Mouse (Mus musculus) mouse embryonic stem cell (cell line): Measurements from ENCODE around the gene Ephb3.

ENCODE experiments used
- in situ Hi-C, 2 experiments: fragments of 300-500 bp; cut with MboI; formaldehyde crosslinking; loops; 1 replicate in 1 of 2; 3 replicates in 1 of 2; pipeline ENCODE4 v1.14.3; 2019 to 2020; ENCODE audit warnings: low sequenced_read_pairs in 2 of 2, low pct_unique_long_range_greater_than_20kb in 1 of 2, mixed read lengths in 1 of 2; ENCODE audit not compliant: unreplicated experiment in 1 of 2

Gene Ephb3

DNA sequence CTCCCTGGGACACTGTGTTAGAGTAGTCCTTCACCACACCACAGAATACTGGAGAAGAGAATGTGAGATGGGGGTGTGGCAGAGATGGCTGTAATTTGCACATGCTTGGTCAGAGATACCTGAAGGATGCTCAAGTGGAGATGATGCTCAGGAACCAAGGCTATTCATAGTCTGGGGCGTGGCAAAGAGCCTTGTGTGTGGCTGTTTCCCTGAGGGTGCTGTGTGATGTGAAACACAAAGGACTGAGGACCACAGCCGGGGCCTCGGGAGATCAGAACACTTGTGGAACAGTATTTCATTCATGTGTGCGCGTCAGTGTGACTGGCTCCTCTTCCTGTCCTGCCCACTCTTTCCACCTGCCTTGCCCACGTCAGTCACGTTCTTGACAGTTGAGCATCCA, 6.5 kb upstream of the Ephb3 start:
- in situ Hi-C loops, result loop anchor here (10.0 to 25.0 kb wide), 2 partner anchors 433 to 436 kb away; no protein-coding TSS in a partner anchor

GRCm38 (mm10) chr16:21198529-21198928, 6.0 kb upstream of the Ephb3 start:
- in situ Hi-C loops, result loop anchor here (10.0 to 25.0 kb wide), 2 partner anchors 434 to 436 kb away; no protein-coding TSS in a partner anchor

- in situ Hi-C loops, result loop anchor here (10.0 to 25.0 kb wide), 2 partner anchors 435 to 437 kb away; no protein-coding TSS in a partner anchor
These were observed 5.1 kb upstream of the Ephb3 start for GRCm38 (mm10) chr16:21199426-21199825.

DNA sequence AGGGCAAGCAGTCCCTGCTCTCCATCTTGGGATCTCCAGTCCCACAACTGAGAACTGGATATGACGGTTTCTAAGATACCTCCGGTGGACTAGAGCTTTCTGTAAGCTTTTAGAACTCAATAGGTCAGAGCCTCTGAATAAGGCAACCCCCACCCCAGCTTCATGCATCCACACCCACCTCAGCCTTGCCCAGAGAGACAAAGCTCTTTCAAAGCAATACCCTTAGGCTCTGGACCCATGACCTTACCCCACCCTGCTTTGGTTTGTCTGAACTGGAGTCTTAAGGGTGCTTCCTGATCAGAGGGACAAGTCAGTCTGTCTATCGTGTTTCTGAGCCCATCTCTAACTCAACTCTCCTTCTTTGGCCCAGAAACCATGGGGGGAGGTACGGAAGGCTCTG, 1.8 kb upstream of the Ephb3 start:
- in situ Hi-C loops, result loop anchor here (5.0 kb wide), 1 partner anchor 190 kb away; no protein-coding TSS in a partner anchor

GRCm38 (mm10) chr16:21205093-21205886, 735 bp downstream of the Ephb3 start:
- in situ Hi-C loops, result no loop called here

DNA sequence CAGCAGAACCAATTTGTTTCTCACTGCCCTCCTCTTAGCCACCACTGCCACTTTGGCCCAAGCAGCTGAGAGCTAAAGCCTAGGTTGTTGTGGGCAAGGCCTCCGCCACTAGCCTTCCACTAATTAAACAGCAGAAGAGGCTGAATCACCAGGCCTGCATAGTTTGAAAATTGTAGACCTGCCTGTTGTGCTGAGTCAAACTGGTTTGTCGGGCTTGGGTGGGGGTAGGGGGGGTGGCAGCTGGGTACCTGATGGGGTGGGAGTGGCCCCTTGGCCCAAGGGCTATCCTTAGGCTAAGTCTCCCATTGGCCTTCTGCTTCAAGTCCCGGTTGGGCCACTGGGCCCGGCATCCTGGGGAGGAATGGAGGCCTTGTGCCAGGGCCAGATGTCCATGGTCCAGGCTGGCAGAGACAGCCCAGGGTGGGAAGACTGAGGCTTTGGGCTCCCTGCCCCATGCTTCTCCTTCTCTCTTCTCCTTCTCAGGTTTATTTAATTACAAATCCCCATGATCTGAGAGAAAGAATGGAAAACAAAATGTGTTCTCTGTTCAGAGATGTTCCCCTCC, 3.5 kb downstream of the Ephb3 start:
- in situ Hi-C loops, result no loop called here

- in situ Hi-C loops, result no loop called here
These were observed 4.7 kb downstream of the Ephb3 start for GRCm38 (mm10) chr16:21209290-21209689.

DNA sequence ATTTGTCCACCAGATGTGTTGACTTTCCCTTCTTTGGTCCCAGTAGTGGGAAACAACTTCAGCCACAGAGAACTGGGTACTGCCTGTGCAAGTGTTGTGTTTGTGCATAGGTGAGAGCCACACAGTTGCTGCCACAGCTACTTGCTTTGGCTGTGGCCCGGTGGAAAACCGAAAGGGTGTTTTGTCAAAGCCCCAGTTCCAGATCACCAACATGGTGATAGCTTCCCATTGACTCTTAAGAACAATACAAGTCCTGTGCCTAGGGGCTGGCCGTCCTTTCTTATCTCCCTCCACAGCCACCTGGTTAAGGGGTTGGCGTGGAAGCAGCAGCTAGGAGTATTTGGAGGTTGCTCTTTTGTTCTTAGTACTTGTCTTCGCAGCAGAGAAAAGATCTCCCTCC, 5.6 kb downstream of the Ephb3 start:
- in situ Hi-C loops, result no loop called here

DNA sequence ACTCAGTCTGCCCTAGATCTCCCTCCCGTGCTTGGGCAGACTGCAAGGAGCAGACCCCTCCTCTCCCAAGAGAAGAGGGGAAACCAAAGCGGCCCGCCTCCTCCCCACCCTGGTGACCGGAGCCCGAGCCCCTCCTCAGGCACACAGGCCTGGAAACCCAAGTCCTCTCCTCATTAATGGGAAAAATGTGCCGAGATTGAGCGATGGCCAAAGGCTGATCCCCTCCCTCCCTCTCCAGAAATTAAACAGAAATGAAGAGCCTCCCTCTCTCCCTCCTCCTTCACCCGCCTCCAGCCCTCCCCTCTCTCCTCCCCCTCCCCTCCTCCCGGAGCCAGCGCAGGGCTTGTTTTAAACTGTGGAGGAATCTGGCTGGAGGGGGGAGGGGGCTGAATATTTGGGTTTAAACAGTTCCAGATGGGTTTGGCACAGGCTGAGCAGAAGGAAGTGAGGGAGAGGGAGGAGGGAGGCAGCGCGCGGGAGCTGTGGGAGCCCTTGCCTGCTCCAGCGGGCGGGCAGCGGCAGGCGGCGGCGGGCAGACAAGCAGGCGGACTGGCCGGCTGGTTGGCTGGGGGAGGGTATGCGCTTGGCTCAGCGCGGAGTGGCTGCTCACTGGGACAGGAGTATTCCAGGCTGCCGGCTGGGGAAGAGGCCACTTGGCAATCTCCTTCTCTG, 6.2 kb downstream of the Ephb3 start:
- in situ Hi-C loops, result no loop called here

GRCm38 (mm10) chr16:21211501-21211900, 6.9 kb downstream of the Ephb3 start:
- in situ Hi-C loops, result no loop called here

- in situ Hi-C loops, result no loop called here
These were observed 7.8 kb downstream of the Ephb3 start for GRCm38 (mm10) chr16:21212369-21212768.

DNA sequence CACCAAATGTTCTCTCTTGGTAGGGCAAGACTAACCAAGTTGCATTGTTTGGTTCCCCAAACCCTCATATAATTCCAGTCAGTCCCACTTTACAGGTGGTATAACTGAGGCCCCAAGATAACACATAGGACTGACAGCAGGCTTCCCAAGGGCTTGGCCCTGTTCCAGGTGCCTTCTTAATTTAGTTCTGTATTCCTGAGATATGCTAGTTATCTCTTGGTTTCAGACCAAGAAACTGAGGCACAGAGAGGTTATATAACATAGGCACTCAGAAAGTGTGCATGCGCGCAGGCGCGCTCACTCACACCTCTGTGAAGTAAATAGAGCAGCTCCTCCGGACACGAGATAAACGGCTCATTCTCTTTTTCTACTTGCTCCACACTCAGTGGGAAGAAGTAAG, 9.4 kb downstream of the Ephb3 start:
- in situ Hi-C loops, result no loop called here

DNA sequence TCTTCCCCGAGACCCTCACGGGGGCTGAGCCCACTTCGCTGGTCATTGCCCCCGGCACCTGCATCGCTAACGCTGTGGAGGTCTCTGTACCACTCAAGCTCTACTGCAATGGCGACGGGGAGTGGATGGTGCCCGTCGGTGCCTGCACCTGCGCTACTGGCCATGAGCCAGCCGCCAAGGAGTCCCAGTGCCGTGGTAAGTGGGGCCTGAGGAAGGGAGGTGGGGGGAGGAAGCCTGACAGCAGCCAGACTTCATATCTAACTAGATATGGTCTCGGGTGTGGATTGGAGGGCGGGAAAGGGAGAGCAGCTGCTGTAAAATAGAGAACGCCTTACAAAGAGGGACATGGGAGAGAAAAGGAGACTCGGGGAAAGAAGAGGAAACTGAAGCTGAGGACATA, 10.2 kb downstream of the Ephb3 start:
- in situ Hi-C loops, result no loop called here

DNA sequence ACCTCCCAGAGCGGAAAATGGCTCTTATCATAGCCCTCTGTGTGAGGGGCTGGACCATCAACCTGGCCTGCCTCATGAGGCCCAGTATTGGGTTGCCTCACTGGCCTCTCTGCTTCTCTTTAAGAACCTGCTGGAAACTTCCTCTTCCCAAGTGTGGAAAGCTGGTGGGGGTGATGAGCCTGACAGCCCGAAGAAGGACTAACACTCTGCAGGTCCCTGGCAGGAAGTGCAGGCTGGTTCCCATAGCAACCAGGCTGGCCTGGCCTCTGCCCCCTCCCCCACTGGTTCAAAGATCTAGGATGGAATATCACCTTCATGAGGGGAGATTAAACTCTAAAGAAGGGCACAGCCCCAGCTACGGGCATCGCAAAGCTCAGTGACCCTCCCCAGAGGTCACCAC, 11.5 kb downstream of the Ephb3 start:
- in situ Hi-C loops, result no loop called here

- in situ Hi-C loops, result no loop called here
These were observed 12.7 kb downstream of the Ephb3 start for GRCm38 (mm10) chr16:21217233-21217632.

DNA sequence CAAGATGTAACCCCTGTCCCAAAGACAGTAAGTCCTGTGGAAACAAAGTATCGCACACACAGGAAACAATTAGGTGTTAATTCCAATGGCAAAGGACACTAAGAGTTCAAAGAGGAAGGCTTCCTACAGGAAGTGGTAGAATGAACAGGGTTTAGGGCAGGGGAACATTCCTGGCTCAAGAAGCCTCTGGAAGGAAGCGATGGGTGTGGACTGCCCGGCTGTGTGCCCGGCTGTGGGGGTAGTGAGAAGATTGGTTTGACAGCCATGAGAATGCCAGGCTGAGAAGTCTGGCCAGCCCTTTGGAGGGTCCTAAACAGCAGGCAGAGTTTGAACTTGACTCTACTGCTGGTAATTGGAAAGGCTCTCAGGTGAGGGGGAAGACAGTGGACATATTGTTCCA, 15.1 kb downstream of the Ephb3 start:
- in situ Hi-C loops, result no loop called here

- in situ Hi-C loops, result no loop called here
These were observed 18.5 kb downstream of the Ephb3 start for GRCm38 (mm10) chr16:21223038-21223437.

GRCm38 (mm10) chr16:21224648-21225240, 20.2 kb downstream of the Ephb3 start:
- in situ Hi-C loops, result no loop called here

DNA sequence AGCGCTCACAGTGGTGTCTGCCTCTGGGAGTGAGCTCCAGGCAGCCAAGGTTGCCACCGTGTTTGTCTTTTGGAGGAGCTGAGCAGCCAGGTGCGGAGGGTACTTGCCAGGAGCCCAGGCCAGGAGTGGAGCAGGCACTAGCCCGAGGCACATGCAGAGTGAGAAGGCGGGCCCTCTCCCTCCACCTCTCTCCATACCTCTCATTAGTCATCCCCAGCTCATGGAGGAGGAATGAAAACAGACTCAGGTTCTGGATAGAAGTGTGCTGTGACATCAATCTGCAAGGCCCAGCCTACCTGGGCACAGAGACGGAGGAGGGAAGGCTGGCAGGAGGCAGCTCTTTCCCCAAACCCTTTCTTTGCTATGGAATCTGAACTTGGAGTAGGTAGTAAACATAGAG, 22.1 kb downstream of the Ephb3 start:
- in situ Hi-C loops, result no loop called here
